Comparison of ENCODE assay signal across 9 mouse cellular contexts in genomic region chr6:86917231-86917630, GRCm38 (mm10).
DNase-seq lines count a peak whose midpoint lies in the region; ATAC-seq and TF ChIP-seq lines count a peak whose summit lies in the region.
"Had no signal": no experiment of that assay in that cellular context is flagged by ENCODE, and none has a peak within 500 bp of the region (broad histone marks: within the 10 kb centered on the region; RNA-seq: fewer than 3 reads in every experiment).

No protein-coding gene starts in this region.

- no peak overlapping the region for H3K4me2 ChIP-seq in forebrain, postnatal 0 days (ENCODE audit: low read depth)
- H3K4me2 ChIP-seq in midbrain, embryonic 13.5 days (replicated peaks): no peak overlapping the region

- no peak overlapping the region for H3K9ac ChIP-seq in forebrain, postnatal 0 days
- H3K9ac ChIP-seq in midbrain, embryonic 13.5 days (replicated peaks): no peak overlapping the region

- no peaks in the 10 kb centered on the region for H3K27me3 ChIP-seq in forebrain, postnatal 0 days (ENCODE audit: insufficient read depth, low read length)
- H3K27me3 ChIP-seq in midbrain, embryonic 13.5 days: no peaks in the 10 kb centered on the region

- H3K4me1 ChIP-seq in forebrain, postnatal 0 days (ENCODE audit: insufficient read depth): peaks cover 4% of the 10 kb centered on the region; the same call in 1 of the 2 replicates
- H3K4me1 ChIP-seq in midbrain, embryonic 13.5 days (replicated peaks): no peaks in the 10 kb centered on the region

- H3K9me3 ChIP-seq in forebrain, postnatal 0 days (ENCODE audit: low read length): no peaks in the 10 kb centered on the region
- no peaks in the 10 kb centered on the region for H3K9me3 ChIP-seq in midbrain, embryonic 13.5 days

- no peak overlapping the region for H3K4me3 ChIP-seq in forebrain, postnatal 0 days (ENCODE audit: low read depth, low read length)
- no peak overlapping the region for H3K4me3 ChIP-seq in midbrain, embryonic 13.5 days (replicated peaks)

- 70% methylated on average over 4 of the region's 4 CpGs for WGBS in forebrain, postnatal 0 days
- 76% methylated on average over 4 of the region's 4 CpGs for WGBS in midbrain, embryonic 13.5 days

- DNase-seq in left cerebral cortex, adult 18-20 months (ENCODE audit: low spot score in 2 of 2): peak; percentile 40 to 44
- DNase-seq in left cerebral cortex, adult 11 months (ENCODE audit: low spot score): no peak
- DNase-seq in gastrocnemius, adult 18-20 months (ENCODE audit: low spot score): peak; percentile 56
- peak; percentile 37 to 62 for DNase-seq in layer of hippocampus, adult 18-20 months (ENCODE audit: low spot score in 2 of 2)
- peak; percentile 37 for DNase-seq in right cerebral cortex, postnatal 25 days
- DNase-seq in spleen, adult 12 weeks (ENCODE audit: low spot score): no peak
- DNase-seq in forebrain, postnatal 0 days: no peak
- DNase-seq: thymus, postnatal 36 days had no signal

- H3K27ac ChIP-seq in forebrain, postnatal 0 days (ENCODE audit: low read depth, low read length): no peak overlapping the region
- H3K27ac ChIP-seq in midbrain, embryonic 13.5 days: no peak overlapping the region

- TF ChIP-seq CTCF in forebrain, postnatal 0 days (IDR thresholded peaks at IDR 0.05; ENCODE audit: low read depth): no peak

- H3K36me3 ChIP-seq in forebrain, postnatal 0 days (ENCODE audit: insufficient read depth): no peaks in the 10 kb centered on the region
- no peaks in the 10 kb centered on the region for H3K36me3 ChIP-seq in midbrain, embryonic 13.5 days

- ATAC-seq in forebrain, postnatal 0 days: no peak
- ATAC-seq in midbrain, embryonic 13.5 days: no peak

Comparison
In these comparisons a context has a peak if more than half of its experiments do, and no peak if none do; other contexts are left out.
1. DNase-seq: peak in left cerebral cortex, adult 18-20 months (2 of 2), gastrocnemius, adult 18-20 months (single experiment), layer of hippocampus, adult 18-20 months (2 of 2) and right cerebral cortex, postnatal 25 days (single experiment); none in left cerebral cortex, adult 11 months (single experiment), spleen, adult 12 weeks (single experiment) and forebrain, postnatal 0 days (single experiment).